Mouse (Mus musculus) heart, embryonic 12.5 days (tissue): Measurements from ENCODE around the gene Gm8947. TPM values are rescaled to one million over a fixed set of nuclear protein-coding genes. Genes with fewer than 3 reads are reported as not detected.

Source experiments
- ATAC-seq: fragments of 200-750 bp; cut with Nextera tagmentation; 2 replicates; pipeline ENCODE4 v1.8.0; 2017; ENCODE audit warnings: moderate TSS enrichment, moderate library complexity; ENCODE audit not compliant: insufficient number of reproducible peaks, low FRiP score
- H3K27ac ChIP-seq: fragments of 300-500 bp; sonication (generic); 2 replicates; pipeline ENCODE4 v1.5.1; 2016; ENCODE audit warnings: mild to moderate bottlenecking, moderate library complexity; ENCODE audit not compliant: poor library complexity, severe bottlenecking
- H3K27me3 ChIP-seq: fragments of 300-500 bp; sonication (generic); replicated peaks from 2 replicates; pipeline ENCODE4 v1.6.1; 2016; ENCODE audit warnings: mild to moderate bottlenecking, moderate library complexity
- H3K36me3 ChIP-seq: fragments of 300-500 bp; sonication (generic); 2 replicates; pipeline ENCODE4 v1.6.1; 2016; ENCODE audit warnings: mild to moderate bottlenecking, moderate library complexity
- H3K4me1 ChIP-seq: fragments of 300-500 bp; sonication (generic); replicated peaks from 2 replicates; pipeline ENCODE4 v1.6.1; 2016; ENCODE audit warnings: mild to moderate bottlenecking
- H3K4me2 ChIP-seq: fragments of 300-500 bp; sonication (generic); 2 replicates; pipeline ENCODE4 v1.6.1; 2016; ENCODE audit warnings: mild to moderate bottlenecking, moderate library complexity
- H3K4me3 ChIP-seq: fragments of 300-500 bp; sonication (generic); 2 replicates; pipeline ENCODE4 v1.5.1; 2016; ENCODE audit warnings: mild to moderate bottlenecking
- H3K9ac ChIP-seq: fragments of 300-500 bp; sonication (generic); 2 replicates; pipeline ENCODE4 v1.6.1; 2016; ENCODE audit warnings: mild to moderate bottlenecking, moderate library complexity
- H3K9me3 ChIP-seq: fragments of 300-500 bp; sonication (generic); replicated peaks from 2 replicates; pipeline ENCODE4 v1.6.1; 2016; ENCODE audit warnings: mild to moderate bottlenecking, moderate library complexity
- WGBS: fragments of 180-500 bp; shearing (Covaris S2); methylation state at CpG from one replicate; pipeline ENCODE4 v1.1.7; 2016; 5-methylcytosine and 5-hydroxymethylcytosine counted together
- polyA plus RNA-seq: library from polyadenylated mRNA; unstranded; fragments of >200 nt; fragmentation: Nextera tagmentation; extraction: Ambion mirVana; gene quantifications from 2 replicates; pipeline ENCODE4 v1.2.1, GENCODE M21; 2016

Gene Gm8947
- polyA plus RNA-seq, 1 experiment from 2014 or later, result 0.28 TPM

DNA sequence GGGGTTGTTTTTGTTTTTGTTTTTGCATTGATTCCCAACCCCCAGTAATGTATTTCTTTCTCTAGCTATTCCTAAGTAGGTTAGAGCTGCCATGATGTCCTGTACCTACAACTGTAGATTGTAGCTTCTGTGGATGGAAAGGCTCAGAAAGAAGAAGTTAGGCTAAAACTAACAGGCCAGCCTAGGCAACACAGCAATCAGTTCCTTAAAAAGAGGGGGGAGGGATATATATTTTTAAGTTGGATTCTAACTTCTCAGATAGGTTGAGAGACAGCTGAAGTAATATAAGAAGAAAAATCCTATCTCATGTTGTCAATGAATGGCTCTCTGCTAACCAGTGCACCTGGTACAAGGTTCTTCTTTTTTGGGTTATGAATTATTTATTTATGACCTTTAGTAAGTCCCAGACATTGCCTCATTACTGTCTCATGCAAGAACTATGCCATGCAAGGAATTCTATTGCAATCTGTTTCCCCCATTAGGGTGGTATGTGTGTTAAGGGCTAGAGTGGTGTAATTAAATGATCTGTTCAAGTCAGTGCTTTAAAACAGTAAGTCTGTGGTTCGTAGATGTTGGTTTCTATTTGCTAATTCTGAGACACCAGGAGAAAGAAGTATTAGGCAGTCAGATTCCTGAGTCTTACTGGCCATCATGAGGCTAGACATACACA, 36.3 kb downstream of the Gm8947 start:
- 77% methylated on average over 1 of the region's 1 CpGs for WGBS
- Histone ChIP-seq H3K36me3 (no peaks in the 10 kb centered on the region), H3K4me1 (peaks cover 2% of the 10 kb centered on the region), H3K4me2 (no peak overlapping the region), H3K27ac (no peak overlapping the region), H3K27me3 (no peaks in the 10 kb centered on the region), H3K9ac (no peak overlapping the region), H3K9me3 (no peaks in the 10 kb centered on the region), H3K4me3 (no peak overlapping the region)
- ATAC-seq, result no peak

DNA sequence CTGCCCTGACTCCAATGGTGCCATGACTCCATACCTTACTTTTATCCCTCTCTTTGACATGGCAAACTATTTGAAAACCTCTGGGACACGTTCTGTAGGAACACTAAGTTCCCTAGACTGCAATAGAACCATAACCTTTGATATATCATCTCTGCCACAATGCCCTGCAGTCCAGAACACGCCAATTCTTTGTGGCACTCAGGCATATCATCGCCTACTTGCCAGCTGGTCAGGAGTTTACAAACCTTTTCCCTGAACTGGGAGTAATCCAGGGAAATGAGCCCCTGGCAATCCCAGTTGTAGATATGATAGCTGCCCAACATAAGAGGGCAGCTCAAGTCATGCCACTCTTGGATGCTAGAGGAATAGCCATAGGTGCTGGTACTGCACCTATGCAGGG, 40.2 kb downstream of the Gm8947 start:
- H3K27me3 ChIP-seq, result no peaks in the 10 kb centered on the region
- no peak for ATAC-seq
- H3K36me3 ChIP-seq, result no peaks in the 10 kb centered on the region
- H3K27ac ChIP-seq, result no peak overlapping the region
- H3K4me2 ChIP-seq, result no peak overlapping the region
- no peak overlapping the region for H3K9ac ChIP-seq
- H3K4me3 ChIP-seq, result no peak overlapping the region
- WGBS, result 88% methylated on average over 3 of the region's 3 CpGs
- H3K4me1 ChIP-seq, result peaks cover 11% of the 10 kb centered on the region
- H3K9me3 ChIP-seq, result no peaks in the 10 kb centered on the region

DNA sequence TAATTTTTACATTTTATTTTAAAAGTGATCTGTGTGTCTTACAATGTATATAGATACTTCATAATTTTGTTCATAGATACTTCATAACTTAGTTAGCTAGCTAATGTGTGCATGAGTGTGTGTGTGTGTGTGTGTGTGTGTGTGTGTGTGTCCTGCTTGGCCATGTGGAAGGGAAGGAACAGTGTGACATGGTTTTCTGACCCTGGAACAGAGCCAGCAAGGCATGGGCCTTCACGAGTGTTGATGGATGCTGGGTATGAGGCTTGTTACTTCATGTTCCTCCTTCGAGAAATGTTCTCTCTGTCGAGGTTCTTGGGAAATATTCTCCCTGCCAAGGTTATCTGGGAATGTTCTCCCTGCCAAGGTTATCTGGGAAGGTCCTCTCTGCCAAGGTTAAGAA, 41.6 kb downstream of the Gm8947 start:
- Histone ChIP-seq H3K27ac (no peak overlapping the region), H3K4me1 (peaks cover 13% of the 10 kb centered on the region), H3K4me2 (no peak overlapping the region), H3K27me3 (no peaks in the 10 kb centered on the region), H3K36me3 (no peaks in the 10 kb centered on the region), H3K4me3 (no peak overlapping the region), H3K9ac (no peak overlapping the region), H3K9me3 (no peaks in the 10 kb centered on the region)
- no peak for ATAC-seq
- 61% methylated on average over 3 of the region's 3 CpGs for WGBS

DNA sequence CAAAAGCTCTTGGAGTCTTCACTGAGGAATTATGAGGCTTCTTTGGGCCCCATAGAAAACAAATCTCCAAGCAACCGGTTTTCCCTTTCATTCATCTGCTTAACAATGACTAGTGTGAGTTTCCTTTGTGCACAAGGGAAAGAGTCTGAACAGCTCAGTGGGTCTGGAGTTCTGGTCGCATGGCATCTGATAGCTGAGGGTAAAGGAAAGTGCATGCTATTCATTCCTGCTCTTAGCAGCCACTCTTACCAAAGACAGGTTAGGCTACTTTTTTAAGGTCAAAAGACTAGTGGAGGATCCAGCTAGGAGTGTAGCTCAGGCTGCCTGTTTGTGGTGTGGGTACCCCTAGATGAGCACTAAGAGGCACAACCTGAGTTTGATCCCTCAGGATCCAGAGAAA, 43.4 kb downstream of the Gm8947 start:
- no peak for ATAC-seq
- Histone ChIP-seq H3K4me3 (no peak overlapping the region), H3K9me3 (peaks cover 5% of the 10 kb centered on the region; the same call in 1 of the 2 replicates), H3K4me2 (no peak overlapping the region), H3K27me3 (no peaks in the 10 kb centered on the region), H3K36me3 (no peaks in the 10 kb centered on the region), H3K4me1 (peaks cover 13% of the 10 kb centered on the region), H3K27ac (no peak overlapping the region), H3K9ac (no peak overlapping the region)
- WGBS, result 33% methylated on average over 2 of the region's 2 CpGs

DNA sequence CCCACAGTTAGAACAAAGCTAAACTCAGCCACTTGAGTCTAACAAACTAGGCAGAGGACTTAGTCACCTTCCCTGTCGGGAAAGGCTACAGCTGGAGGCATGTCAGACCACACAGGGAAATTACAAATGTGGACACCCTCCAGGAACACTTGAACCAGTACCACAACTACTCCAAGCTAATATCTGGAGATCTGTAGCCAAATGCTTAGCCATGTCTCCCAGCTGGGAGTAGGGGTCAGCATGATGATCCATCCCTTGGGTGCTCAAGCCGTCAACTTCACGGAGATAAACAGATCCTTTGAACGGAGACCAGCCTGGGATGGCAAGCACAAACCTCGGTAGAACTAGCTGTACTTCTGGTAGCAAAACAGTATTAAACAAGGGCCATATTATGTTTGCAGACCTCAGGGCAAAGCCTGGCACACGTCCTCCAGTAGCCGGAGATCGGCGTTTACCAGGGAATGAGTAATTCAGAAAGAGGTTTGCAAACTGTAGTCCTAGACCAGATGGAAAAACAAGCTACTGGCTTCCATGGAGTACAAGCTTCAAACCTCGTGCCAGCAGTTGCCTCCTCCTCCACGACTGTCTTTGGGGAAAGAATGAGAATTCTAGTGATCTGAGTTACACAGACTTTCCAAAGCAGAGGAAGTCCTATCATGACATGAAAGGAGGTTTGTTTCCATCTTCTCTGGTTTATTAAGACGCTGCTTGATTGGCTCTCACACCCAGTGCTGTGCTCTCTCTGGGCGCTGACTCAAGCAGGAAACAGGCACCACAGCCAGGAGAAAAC, 44.2 kb downstream of the Gm8947 start:
- peak overlapping the region; percentile 74 for H3K27ac ChIP-seq
- no peaks in the 10 kb centered on the region for H3K27me3 ChIP-seq
- peaks cover 7% of the 10 kb centered on the region; the same call in 1 of the 2 replicates for H3K9me3 ChIP-seq
- H3K9ac ChIP-seq, result no peak overlapping the region
- 57% methylated on average over 13 of the region's 13 CpGs for WGBS
- H3K36me3 ChIP-seq, result no peaks in the 10 kb centered on the region
- peak; percentile 79 for ATAC-seq
- H3K4me2 ChIP-seq, result no peak overlapping the region
- peaks cover 13% of the 10 kb centered on the region for H3K4me1 ChIP-seq
- H3K4me3 ChIP-seq, result no peak overlapping the region

DNA sequence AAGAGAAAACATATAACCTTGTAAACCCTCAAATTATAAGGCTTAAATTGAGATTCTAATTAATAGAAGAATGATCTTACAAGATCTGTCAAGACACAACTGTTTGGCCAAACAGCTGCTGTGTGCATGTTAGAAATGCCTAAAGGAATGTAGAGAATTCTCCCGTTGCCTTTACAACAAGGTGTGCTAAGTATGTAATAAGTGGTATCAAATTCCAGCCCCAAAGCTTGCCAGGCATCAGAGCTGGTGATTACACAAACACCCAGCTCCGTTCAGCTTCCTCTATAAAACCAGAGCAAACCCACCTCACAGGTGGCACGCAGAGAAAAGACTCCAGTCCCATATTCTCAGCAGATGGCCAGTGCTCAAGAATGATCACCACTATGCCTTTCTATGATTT, 45.6 kb downstream of the Gm8947 start:
- H3K9ac ChIP-seq, result no peak overlapping the region
- 60% methylated on average over 3 of the region's 3 CpGs for WGBS
- H3K4me3 ChIP-seq, result no peak overlapping the region
- H3K4me2 ChIP-seq, result no peak overlapping the region
- H3K27ac ChIP-seq, result no peak overlapping the region
- H3K27me3 ChIP-seq, result no peaks in the 10 kb centered on the region
- no peaks in the 10 kb centered on the region for H3K36me3 ChIP-seq
- no peak for ATAC-seq
- peaks cover 7% of the 10 kb centered on the region; the same call in 1 of the 2 replicates for H3K9me3 ChIP-seq
- H3K4me1 ChIP-seq, result peaks cover 13% of the 10 kb centered on the region

- H3K4me2 ChIP-seq, result no peak overlapping the region
- H3K36me3 ChIP-seq, result no peaks in the 10 kb centered on the region
- no peak overlapping the region for H3K27ac ChIP-seq
- H3K27me3 ChIP-seq, result no peaks in the 10 kb centered on the region
- H3K4me1 ChIP-seq, result no peaks in the 10 kb centered on the region
- H3K9ac ChIP-seq, result no peak overlapping the region
- WGBS, result 84% methylated on average over 4 of the region's 4 CpGs
- ATAC-seq, result no peak
- H3K4me3 ChIP-seq, result no peak overlapping the region
- H3K9me3 ChIP-seq, result peaks cover 7% of the 10 kb centered on the region; the same call in 1 of the 2 replicates
Measured at GRCm38 (mm10) chr1:151243332-151243731, 51.2 kb downstream of the Gm8947 start.

Other genes starting within 250 kb of the Gm8947 start
- gene Hmcn1, start 198.9 kb upstream of the Gm8947 start, polyA plus RNA-seq, result 20.9 and 23.7 TPM in 2 replicates
- gene Gm47985, start 9.8 kb upstream of the Gm8947 start, polyA plus RNA-seq, result 2.9 and 3.1 TPM in 2 replicates
- 0.45 and 0.49 TPM in 2 replicates for gene Gm47995, start 6.1 kb downstream of the Gm8947 start, polyA plus RNA-seq
- gene 3110040M04Rik, start 11.7 kb downstream of the Gm8947 start, polyA plus RNA-seq, result 0.36 and 0.55 TPM in 2 replicates
- gene Gm47996, start 17.8 kb downstream of the Gm8947 start, polyA plus RNA-seq, result 0.32 TPM in 1 of 2 replicates, not detected in the other
- 297 and 319 TPM in 2 replicates for gene Ivns1abp, start 152.1 kb downstream of the Gm8947 start, polyA plus RNA-seq
- gene Swt1, start 236.1 kb downstream of the Gm8947 start, polyA plus RNA-seq, result 25.7 and 26.4 TPM in 2 replicates
- 43.7 and 48.2 TPM in 2 replicates for gene Trmt1l, start 236.2 kb downstream of the Gm8947 start, polyA plus RNA-seq